Mouse (Mus musculus): ENCODE data around the gene Gm2174.

Gene Gm2174

GRCm38 (mm10) chrX:56447524-56448015, at the start of gene Gm2174:
Gm2174 (plus strand) TSS chrX:56447965.
- DNase-seq (ENCODE audit: low spot score in 2 of 2) = no peak

- no peak for DNase-seq (ENCODE audit: low spot score in 2 of 2)
Observed at GRCm38 (mm10) chrX:56404646-56405045, 43.1 kb upstream of the Gm2174 start.

GRCm38 (mm10) chrX:56405482-56405881, 42.3 kb upstream of the Gm2174 start:
- DNase-seq (ENCODE audit: low spot score in 2 of 2) = no peak

GRCm38 (mm10) chrX:56406128-56406527, 41.6 kb upstream of the Gm2174 start:
- no peak for DNase-seq (ENCODE audit: low spot score in 2 of 2)

GRCm38 (mm10) chrX:56416277-56416676, 31.5 kb upstream of the Gm2174 start:
- DNase-seq (ENCODE audit: low spot score in 2 of 2) = no peak

GRCm38 (mm10) chrX:56417541-56417940, 30.2 kb upstream of the Gm2174 start:
- DNase-seq (ENCODE audit: low spot score in 2 of 2) = peak in 1 of 2 experiments; percentile 33

- DNase-seq (ENCODE audit: low spot score in 2 of 2) = peak in 1 of 2 experiments; percentile 19
Observed at GRCm38 (mm10) chrX:56430601-56431000, 17.2 kb upstream of the Gm2174 start.

- DNase-seq (ENCODE audit: low spot score in 2 of 2) = no peak
Observed at GRCm38 (mm10) chrX:56435758-56436283, 11.9 kb upstream of the Gm2174 start.

- peak in 1 of 2 experiments; percentile 15 for DNase-seq (ENCODE audit: low spot score in 2 of 2)
Observed at GRCm38 (mm10) chrX:56446487-56447428, 1.0 kb upstream of the Gm2174 start.

- peak; percentile 72 to 80 for DNase-seq (ENCODE audit: low spot score in 2 of 2)
Observed at GRCm38 (mm10) chrX:56454671-56455371, 7.1 kb downstream of the Gm2174 start, which contains the start of gene Ints6l. Ints6l (plus strand) TSS chrX:56454857.

GRCm38 (mm10) chrX:56455372-56456246, 7.8 kb downstream of the Gm2174 start:
- peak; percentile 63 to 86 for DNase-seq (ENCODE audit: low spot score in 2 of 2)

GRCm38 (mm10) chrX:56456379-56456778, 8.6 kb downstream of the Gm2174 start:
- DNase-seq (ENCODE audit: low spot score in 2 of 2) = peak; percentile 16

GRCm38 (mm10) chrX:56462020-56462933, 14.5 kb downstream of the Gm2174 start:
- DNase-seq (ENCODE audit: low spot score in 2 of 2) = no peak

- no peak for DNase-seq (ENCODE audit: low spot score in 2 of 2)
Observed at GRCm38 (mm10) chrX:56464906-56465305, 17.1 kb downstream of the Gm2174 start.

GRCm38 (mm10) chrX:56467688-56468087, 19.9 kb downstream of the Gm2174 start:
- no peak for DNase-seq (ENCODE audit: low spot score in 2 of 2)

GRCm38 (mm10) chrX:56468422-56468821, 20.7 kb downstream of the Gm2174 start:
- DNase-seq (ENCODE audit: low spot score in 2 of 2) = no peak

- no peak for DNase-seq (ENCODE audit: low spot score in 2 of 2)
Observed at GRCm38 (mm10) chrX:56474035-56474434, 26.3 kb downstream of the Gm2174 start.

- no peak for DNase-seq (ENCODE audit: low spot score in 2 of 2)
Observed at GRCm38 (mm10) chrX:56477553-56477952, 29.8 kb downstream of the Gm2174 start.

GRCm38 (mm10) chrX:56481906-56482305, 34.1 kb downstream of the Gm2174 start:
- DNase-seq (ENCODE audit: low spot score in 2 of 2) = no peak

GRCm38 (mm10) chrX:56489758-56490157, 42.0 kb downstream of the Gm2174 start:
- peak; percentile 61 to 80 for DNase-seq (ENCODE audit: low spot score in 2 of 2)
